Mouse (Mus musculus) kidney, adult 2 months (tissue): Measurements from ENCODE around the gene Rin3. TPM values are rescaled to one million over a fixed set of nuclear protein-coding genes. Genes with fewer than 3 reads are reported as not detected.
A peak's percentile ranks its signal among the peaks of the same experiment; 100 is the strongest.

ENCODE experiments used
- DNase-seq: peaks from one replicate; pipeline ENCODE4 v3.0.0; 2021
- H3K27ac ChIP-seq: fragments of 200-500 bp; 2 replicates; pipeline ENCODE4 v1.5.1; 2012; ENCODE audit warnings: low read depth, low read length, control low read depth, inconsistent platforms; ENCODE audit not compliant: insufficient read depth
- H3K27me3 ChIP-seq: fragments of 200-500 bp; replicated peaks from 2 replicates; pipeline ENCODE4 v1.6.1; 2012; ENCODE audit warnings: mild to moderate bottlenecking, moderate library complexity, low read length, inconsistent platforms; ENCODE audit not compliant: control insufficient read depth, insufficient read depth
- H3K36me3 ChIP-seq: fragments of 200-500 bp; 2 replicates; pipeline ENCODE4 v1.6.1; 2012; ENCODE audit warnings: mild to moderate bottlenecking, moderate library complexity, low read length, inconsistent platforms; ENCODE audit not compliant: control insufficient read depth, insufficient read depth
- H3K4me1 ChIP-seq: fragments of 200-500 bp; 2 replicates; pipeline ENCODE4 v1.6.1; 2011; ENCODE audit warnings: low read length; ENCODE audit not compliant: control insufficient read depth, insufficient read depth
- H3K4me3 ChIP-seq: fragments of 200-500 bp; 2 replicates; pipeline ENCODE4 v1.5.1; 2011; ENCODE audit warnings: mild to moderate bottlenecking, low read depth, low read length, control low read depth; ENCODE audit not compliant: insufficient read depth
- CTCF ChIP-seq: fragments of 200-500 bp; conservative IDR thresholded peaks from 2 replicates; pipeline ENCODE4 v1.5.1; 2011; ENCODE audit warnings: low read depth, mild to moderate bottlenecking, control low read depth, low read length, moderate library complexity, mixed read lengths; ENCODE audit not compliant: insufficient read depth, insufficient read length
- POLR2A ChIP-seq: fragments of 200-500 bp; IDR thresholded peaks from one replicate; pipeline ENCODE4 v1.6.1; 2011; ENCODE audit warnings: low read depth, low read length, control low read depth
- WGBS: fragments of 180-500 bp; shearing (Covaris S2); methylation state at CpG from one replicate; pipeline ENCODE4 v1.1.7; 2018; 5-methylcytosine and 5-hydroxymethylcytosine counted together
- polyA plus RNA-seq: library from polyadenylated mRNA; depleted of rRNA; stranded (reverse); fragments of >200 nt; gene quantifications from 2 replicates; pipeline ENCODE4 v1.2.3, GENCODE M21; 2012; rRNA removed

The Rin3 gene
- polyA plus RNA-seq, 1 experiment: 15.4 TPM

- Histone ChIP-seq H3K27me3 (no peaks in the 10 kb centered on the region), H3K4me3 (peak within 1 kb of the TSS; percentile 89), H3K4me1 (no peaks in the 10 kb centered on the region; the same call in 1 of the 2 replicates), H3K36me3 (no peaks in the 10 kb centered on the region), H3K27ac (peak within 1 kb of the TSS; percentile 77)
- DNase-seq: peak; percentile 99
- no peak for TF ChIP-seq CTCF
- TF ChIP-seq POLR2A: no peak
- WGBS: 0% methylated on average over 28 of the region's 28 CpGs
These were observed 156.8 kb downstream of the Rin3 start, which contains the start of gene Lgmn for GRCm38 (mm10) chr12:102439632-102440023. Gene Lgmn, minus strand, starts transcription at chr12:102439813.

Other genes with a start within 250 kb of the Rin3 start
- 0.05 and 0.11 TPM in 2 replicates for gene Slc24a4, start 154.3 kb upstream of the Rin3 start, polyA plus RNA-seq
- gene Lgmn, start 156.8 kb downstream of the Rin3 start, polyA plus RNA-seq: 1,163 and 1,191 TPM in 2 replicates
- 12.8 and 14.8 TPM in 2 replicates for gene Golga5, start 186.1 kb downstream of the Rin3 start, polyA plus RNA-seq